Mouse (Mus musculus): ENCODE data around the gene Gm20458.

The Gm20458 gene

DNA sequence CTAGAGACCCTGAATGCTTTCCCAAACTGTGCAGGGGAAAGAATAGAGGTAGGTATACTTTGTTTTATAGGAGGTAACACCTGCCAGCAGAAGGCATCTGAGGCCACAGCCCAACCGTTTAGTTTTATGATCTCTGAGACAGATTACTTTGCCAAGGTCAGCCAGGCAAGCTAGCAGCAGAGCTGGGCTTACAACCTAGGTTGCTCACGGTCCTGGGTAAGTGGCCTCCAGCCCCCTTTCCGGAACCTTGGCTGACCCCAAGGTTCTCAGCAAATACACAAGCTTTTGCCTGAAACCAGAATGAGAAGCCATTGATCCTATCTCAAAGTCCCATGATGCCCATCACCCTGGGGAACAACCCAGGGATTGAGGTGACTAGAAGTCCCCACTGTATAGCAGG, 26.1 kb upstream of the Gm20458 start:
- DNase-seq (ENCODE audit: low read depth, low spot score) = no peak

DNA sequence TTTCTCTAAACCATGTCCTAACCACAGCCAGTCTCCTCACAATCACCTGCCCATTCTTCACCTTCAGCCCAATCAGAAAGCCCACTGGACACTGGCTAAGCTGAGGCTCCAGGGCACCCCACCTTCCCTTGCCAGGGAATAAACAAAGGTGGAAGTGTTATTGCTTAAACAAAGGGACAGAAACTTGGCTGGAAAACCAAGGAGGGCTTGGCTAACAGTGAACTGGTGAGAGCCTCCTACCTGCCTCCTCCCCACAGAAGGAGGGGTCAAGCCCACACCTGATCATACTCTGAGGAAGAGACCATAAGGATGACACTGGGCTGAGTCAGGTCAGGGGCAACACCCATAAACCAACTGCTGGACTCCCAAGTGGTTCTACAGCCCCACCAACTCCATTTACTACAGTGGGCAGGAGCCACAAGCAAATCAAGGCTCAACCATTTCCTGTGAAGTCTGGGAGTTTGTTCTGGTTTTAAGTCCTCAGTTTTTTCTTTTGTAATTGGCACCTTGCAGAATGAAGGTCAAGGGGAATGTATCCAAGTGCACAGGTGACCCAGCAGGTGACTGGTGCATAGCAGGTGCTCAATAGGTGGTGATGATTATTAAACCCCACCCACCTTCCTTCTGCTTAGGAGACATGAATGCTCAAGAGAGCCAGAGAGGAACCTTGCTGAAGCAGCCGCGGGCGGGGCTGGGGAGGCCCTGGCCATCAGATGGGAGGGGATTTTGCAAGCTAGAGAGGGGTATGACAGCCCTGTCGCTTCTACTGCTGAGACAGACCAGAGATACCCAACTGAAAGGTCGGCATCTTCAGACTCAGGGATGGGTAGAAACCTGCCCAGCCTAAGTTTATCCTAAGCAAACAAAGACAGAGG, 25.3 kb upstream of the Gm20458 start:
- no peak for DNase-seq (ENCODE audit: low read depth, low spot score)

DNA sequence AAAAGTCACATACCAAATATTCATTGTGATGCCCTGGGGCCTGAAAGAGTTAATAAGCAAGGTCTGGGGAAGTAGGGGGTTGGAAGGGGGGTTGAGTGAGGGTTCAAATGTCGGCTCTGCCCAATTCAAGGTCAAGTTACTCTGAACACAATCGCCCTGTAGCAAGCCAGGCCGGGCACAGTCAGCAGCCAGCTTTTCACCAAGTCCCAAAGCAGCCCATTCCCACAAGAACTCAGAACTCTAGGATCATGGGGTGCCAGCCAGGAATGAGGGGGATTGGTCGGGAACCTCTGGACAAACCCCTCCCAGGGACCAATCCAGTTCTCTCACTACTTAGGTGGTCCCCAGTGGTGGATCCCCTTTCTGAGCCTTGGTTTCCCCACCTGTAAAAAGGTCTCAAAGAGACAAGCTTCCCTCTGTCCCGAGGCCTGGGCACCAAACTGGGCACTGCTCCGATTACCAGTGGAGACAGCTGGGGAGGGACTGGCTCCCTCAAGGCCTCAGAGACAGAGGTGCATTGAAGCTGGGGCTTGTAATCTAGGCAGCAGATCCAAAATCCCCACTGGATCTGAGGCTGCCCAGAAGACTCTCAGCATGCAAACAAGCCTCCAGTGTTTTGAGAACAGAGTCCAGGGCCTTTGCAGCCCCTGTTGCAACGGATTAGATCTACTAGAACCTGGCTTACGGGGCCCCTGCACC, 24.4 kb upstream of the Gm20458 start:
- DNase-seq (ENCODE audit: low read depth, low spot score) = no peak

DNA sequence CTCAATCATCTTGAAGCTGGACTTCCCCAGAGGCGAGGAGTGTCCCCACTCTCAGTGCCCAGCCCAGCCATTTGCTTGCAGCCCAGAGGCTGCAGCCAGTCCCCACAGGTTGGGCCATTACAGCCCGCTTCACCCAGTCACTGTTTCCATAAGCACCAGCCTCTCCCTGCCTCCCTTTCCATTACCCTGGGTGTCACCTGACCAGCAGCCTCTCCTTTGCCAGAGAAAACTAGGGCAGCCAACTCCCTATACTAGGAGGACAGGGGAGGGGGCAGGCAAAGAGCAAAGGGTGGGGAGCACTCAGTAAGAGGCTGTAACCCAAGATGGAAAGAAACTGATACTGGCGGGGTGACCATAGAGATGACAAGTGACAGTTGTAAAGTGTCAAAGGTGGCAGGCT, 23.8 kb upstream of the Gm20458 start:
- no peak for DNase-seq (ENCODE audit: low read depth, low spot score)

DNA sequence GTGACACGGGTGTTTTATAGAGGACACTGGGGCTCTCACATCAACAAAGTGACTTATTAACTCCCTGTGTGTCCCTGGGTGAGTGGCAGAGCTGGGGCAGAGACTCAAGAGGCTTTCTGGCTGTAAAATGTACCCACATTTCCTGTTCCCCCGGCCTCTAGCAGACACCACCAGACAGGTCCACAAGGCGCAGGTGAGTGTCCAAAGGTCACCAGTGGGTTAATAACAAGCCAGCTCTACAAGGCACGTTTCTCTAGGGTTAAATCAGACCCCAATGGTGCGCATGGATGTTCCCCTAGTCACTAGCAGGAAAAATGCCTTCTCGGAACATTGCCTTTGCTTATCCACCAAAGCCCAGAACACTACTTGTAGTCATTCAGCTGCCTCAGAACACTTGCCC, 23.1 kb upstream of the Gm20458 start:
- DNase-seq (ENCODE audit: low read depth, low spot score) = no peak

DNA sequence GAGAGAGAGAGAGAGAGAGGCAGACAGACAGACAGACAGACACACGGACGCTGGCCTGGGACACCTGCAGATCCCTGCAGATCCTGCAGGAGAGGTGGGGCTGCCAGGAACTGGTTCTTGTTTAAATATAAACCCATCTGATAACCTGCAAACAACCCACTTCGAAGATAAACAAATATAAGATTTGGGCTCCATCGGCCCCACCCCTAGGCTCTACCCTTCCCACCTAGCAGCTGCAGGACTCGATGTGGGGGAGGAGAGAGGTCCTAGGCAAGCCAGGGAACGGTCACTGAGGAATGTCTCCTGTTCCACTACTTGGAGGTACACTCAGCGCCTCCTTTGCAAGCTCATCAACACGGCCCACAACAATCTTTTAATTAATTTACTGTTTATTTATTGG, 22.5 kb upstream of the Gm20458 start:
- no peak for DNase-seq (ENCODE audit: low read depth, low spot score)

DNA sequence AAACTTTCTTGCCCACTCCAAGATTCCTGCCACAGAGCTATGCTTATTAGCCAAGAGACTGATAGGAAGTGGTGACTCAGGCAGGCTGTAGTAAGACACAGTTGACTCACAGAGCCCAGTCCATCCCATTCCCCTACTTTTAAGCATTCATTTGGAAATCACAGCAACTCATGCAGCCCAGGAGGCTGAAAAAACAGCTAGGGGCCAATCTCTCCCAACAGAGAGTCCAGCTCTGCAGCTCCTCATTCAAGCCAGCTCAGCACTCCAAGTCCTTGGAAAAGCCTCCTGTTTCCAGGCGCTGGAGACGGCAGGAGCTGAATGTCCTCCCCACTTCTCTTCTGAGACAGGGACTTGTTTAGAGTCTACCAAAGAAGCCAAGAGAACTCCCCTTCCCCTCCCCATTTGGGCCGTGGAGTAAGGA, 21.8 kb upstream of the Gm20458 start:
- DNase-seq (ENCODE audit: low read depth, low spot score) = no peak

DNA sequence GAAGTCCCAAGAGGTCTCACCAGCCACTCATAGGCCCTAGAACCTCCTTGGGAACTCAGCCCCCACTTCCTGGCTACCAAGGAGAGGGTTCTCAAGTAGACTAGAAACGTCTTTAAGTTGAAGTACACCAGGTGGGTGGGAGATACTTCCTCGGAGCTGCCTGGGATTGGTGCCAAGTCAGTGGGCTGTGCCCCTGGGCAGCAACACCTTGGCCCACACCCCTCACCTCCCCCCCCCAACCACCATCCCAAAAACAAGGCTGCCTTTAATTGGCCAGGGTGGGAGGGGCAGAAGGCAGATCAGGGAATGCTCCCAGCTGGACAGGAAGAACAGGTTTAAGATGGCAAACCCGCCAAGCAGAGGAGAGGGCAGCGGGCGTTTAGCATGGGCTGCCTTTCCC, 20.5 kb upstream of the Gm20458 start:
- DNase-seq (ENCODE audit: low read depth, low spot score) = no peak

DNA sequence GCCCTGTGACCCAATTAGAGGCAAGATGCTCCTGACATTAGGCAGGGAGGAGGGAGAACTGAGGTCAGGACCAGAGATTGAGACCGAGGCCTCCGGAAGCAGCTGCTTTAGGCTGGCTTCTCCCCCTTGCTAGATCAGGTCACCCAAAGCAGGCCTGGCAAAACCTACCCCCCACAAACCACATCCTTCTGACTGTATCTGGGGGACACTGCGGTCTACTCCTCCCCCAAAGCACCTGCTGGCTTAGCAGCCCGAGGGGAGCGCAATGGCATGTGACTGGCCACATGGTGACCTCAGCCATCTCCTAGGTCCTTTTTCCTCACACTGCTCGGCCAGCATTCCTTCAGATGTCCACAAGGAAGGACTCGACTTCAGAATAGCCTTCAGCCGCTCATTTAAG, 19.6 kb upstream of the Gm20458 start:
- DNase-seq (ENCODE audit: low read depth, low spot score) = no peak

DNA sequence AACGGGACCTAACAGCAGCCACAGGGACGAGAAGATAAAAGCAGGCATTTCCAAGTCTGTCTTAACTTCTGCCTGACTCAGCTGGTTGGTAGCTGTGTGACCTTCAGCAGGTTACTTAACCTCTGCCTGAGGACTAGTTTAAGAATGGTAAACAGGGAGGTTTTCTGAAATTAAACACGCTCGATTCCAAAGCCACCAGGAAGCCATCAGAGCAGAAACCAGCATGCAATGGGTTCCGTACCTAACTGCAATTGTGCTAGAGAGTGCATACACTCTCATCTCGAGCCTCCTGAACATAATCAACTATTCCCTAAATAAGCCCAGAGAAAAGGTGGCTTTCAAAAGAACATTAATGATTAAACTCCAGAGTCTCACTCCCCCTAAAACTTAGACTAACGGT, 19.0 kb upstream of the Gm20458 start:
- no peak for DNase-seq (ENCODE audit: low read depth, low spot score)

DNA sequence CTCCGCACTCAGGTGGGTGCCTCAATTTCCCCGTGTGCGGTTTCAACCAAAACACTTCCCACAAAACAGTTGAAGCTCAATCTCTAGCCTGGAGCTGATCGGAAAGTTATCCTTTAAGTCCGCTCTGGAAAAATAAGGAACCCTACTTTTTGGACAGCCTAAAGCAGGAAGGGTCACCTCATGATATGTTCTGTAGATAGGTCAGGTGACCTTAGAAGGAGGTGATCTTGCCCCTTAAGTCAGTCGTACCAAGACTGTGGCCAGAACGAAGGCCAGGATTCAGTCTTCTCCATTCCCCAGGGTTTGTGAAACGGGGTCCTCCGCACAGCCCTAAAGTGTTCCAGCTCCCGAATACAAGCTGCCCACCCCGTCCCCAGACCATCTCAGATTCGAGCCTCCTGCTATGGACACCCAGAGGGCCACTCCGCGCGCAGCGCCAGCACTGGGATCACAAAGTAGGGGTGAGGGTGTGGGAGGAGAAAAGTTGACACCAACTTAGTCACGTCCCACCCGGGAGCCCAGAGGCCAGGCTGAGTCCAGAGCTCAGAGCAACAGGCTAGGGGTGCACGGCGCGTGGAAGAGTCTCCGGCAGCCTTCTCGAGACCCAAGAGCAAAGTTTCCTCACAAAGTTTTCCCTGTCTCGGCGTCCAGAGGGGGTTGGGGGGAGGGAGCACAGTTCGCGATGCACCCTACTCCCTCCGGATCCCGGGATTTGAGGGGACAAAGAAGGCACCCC, 18.3 kb upstream of the Gm20458 start:
- DNase-seq (ENCODE audit: low read depth, low spot score) = no peak

DNA sequence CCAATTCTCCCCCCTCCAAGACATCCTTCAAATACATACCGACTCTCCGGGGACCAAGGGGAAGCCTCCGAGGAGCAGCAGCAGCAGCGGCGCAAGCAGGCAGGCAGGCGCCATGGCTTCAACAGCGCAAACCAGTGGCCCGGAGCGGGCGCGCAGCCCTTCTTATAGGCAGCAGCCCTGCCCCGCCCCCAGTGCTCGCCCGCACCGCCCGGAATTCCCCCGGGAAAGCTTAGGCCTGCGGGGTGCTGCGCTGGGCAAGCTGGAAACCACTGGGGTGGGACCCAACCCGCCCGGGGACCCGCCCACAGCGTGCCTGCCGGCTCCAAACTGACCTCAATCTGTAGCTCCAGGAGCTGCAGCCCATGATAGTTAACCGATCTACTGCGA, 17.7 kb upstream of the Gm20458 start:
- DNase-seq (ENCODE audit: low read depth, low spot score) = no peak

DNA sequence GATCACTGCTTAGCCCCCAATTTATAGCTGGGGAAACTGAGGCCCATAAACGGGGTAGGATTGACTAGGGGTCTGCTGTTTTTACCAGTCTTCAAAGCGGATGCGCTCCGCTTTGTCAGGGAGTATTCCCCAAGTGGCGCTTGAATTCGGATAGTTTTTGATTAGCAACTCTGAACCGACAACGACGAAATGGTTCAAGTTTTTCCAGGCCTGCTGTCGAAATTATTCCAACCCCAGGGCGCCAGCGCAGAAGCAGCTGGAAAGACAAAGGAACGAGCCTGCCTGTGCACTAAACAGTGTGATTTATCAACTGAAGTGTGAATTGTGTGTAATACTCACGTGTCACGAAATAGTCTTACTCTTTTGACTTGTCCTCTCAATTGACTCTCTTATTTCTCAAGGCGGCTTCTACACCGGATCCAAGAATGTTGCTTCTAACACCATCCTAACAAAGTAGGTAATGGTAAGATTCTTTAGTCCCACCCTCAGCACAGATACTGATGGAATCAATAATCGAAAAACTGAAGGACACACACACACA, 17.2 kb upstream of the Gm20458 start, which contains the start of gene Sdc4:
Gene Sdc4 (minus strand): TSS at position 428 of the 541 bp plus-strand sequence.
- DNase-seq (ENCODE audit: low read depth, low spot score) = no peak

DNA sequence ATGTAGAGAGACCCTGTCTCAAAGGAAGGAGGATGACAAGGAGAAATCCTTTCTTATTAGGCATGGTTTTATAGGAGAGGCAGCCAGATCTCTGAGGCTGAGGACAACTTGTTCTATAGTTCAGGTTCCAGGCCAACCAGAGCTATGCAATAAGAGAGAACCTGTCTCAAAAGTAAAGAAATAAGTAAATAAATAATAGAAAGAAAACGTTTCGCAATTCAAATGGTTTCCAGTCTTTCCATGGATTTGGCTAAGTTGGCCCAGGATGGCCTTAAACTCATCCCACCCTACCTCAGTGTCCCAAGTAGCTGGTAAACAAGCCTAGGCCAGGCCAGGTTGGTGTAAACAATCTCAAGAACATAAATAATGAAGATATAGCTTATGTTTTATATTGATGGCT, 16.1 kb upstream of the Gm20458 start:
- no peak for DNase-seq (ENCODE audit: low read depth, low spot score)

DNA sequence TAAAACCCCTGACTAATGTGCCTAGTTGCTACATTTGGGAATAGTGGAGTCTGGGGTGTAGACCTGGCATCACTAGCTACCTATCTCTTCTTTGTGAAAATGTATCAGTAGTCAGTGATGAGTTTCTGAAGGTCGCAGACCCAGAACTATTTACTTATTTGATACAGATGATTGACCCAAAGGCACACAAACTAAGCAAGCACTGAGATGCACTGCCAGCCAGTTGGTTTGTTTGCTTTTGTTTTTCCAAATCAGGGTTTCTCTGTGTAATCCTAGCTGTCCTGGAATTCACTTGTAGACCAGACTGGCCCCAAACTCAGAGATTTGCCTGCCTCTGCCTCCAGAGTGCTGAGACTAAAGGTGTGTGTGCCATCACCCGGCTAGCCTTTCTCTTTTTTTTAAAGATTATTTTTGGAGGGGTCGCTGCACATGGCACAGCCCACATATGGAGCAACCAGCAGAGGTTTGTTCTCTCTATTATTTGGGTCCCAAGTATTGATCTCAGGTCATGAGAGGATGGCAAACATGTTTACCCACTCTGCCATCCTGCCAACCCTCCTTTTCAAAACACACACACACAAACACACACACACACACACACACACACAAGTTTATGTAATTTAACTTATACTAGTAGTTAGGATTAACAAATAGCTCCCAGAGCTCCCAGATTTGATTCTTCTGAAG, 15.2 kb upstream of the Gm20458 start:
- DNase-seq (ENCODE audit: low read depth, low spot score) = no peak

DNA sequence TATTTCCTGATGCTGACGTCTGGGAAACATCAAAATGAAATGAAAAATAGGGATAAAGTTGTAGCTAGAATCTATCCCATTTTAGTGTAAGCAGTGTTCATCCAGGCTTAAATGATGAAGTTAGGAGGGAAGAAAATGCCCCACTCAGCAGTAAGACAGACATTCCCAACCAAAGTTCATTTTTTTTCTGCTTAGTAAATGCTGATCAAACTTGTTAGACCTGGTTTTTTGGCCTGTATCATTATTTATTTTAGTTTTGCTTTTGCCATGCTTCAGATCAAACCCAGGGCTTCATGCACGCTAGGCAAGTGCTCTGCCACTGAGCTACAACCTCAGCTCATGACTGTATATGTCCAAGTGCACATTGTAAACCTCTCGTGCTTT, 14.7 kb upstream of the Gm20458 start:
- DNase-seq (ENCODE audit: low read depth, low spot score) = no peak

DNA sequence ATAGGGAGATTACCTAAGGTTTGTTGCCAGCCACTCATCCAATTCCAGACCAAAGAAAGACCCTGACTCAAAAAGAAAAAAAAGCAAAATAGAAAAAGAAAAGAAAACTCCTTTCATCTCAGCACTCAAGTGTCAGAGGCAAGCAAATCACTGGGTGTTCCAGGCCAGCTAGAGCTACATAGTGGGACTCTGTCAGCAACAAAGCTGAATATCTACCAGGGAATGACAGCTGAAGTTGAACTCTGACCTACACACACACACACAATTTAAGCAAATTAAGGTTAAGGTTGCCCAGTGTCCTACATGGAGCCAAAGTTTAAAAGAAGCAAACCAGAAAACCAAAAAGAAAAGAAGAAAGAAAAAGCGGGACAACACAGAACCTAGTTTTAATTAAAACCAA, 12.6 kb upstream of the Gm20458 start:
- DNase-seq (ENCODE audit: low read depth, low spot score) = no peak

DNA sequence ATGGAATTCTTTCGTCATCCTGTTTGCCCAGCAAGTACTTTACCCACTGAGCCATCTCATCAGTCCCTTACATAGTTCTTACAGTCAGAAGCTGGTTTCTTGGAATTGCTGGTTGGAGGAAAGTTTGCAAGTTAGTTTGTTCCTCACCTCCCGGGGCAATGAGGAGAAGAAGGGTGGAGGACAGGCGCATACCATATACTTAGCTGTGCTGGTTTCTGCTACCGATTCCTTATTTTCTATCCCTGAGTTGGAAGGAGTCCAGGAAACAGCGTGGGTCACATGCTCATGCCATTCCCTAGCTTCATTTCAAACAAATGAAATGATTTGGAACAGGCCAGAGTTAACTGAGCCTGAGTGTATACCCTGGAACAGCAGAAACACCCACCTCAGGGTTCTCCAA, 11.8 kb upstream of the Gm20458 start:
- no peak for DNase-seq (ENCODE audit: low read depth, low spot score)

DNA sequence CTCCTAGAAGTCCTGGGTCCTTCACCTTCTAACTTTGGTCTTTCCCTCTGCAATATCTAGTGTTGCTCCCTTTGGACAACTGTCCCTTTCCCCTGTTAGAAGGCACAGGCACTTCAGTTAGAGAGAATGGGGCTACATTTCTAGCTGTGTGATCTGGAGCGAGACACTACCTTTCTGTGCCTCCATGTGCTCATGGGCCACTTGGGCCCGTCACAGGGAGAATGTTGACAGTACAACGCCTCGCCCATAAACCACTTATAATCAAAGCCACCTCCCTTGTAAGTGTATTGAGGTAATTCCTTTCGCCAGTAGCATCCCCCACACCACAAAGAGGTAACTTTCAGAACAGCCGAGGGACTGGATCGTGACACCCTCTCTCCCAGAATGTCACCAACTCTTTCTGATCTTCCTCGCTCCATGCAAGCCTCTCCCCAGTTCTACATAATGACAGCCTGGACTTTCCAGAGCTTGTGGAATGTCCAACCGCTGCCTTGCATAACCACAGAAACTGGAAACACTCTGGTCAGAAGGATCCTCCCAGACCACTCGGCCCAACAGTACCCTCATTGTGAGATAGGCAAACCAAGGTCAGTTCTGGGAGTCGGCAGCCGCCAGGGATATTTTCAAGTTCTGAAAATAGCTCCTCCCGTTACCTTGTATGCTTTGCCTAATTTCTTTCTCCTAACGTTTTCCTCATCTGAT, 11.3 kb upstream of the Gm20458 start:
- DNase-seq (ENCODE audit: low read depth, low spot score) = no peak

DNA sequence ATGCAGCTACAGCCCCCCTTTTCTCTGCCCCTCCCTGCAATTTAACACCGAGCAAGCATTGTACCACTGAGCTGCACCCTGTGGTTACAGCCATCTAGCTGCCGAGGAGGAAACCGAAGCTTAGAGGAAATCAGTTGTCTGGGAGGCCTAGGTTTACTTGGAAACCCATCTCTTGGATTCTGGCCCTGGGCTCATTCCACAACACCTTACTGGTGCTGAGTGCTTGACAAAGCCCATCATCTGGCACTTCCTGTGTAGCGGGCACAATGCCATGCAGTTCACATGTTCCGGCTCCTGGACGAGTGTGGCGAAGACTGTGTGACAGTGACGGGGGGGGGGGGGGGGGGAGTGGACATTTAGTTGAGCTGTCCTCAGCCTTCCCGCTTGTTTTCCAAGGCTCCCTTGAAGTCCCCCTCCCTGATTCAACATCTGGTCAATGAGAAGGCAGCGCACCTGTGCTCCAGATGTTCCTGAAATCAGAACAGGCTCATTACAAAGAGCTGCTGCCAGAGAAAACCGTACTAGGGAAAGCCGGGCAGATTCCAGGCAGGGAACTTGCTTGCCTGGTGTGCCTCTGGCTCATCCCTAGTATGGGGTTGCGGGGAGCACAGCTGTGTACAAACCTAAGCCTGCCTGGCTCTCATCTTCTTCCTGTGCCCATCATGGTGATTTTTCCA, 8.6 kb upstream of the Gm20458 start:
- DNase-seq (ENCODE audit: low read depth, low spot score) = no peak

All from telencephalon, adult 2 months (tissue).